Mouse (Mus musculus) lung, embryonic 16.5 days (tissue): Measurements from ENCODE around the gene AU022252. TPM values are rescaled to one million over a fixed set of nuclear protein-coding genes. Genes with fewer than 3 reads are reported as not detected.
"Not testable (repeated sequence)": the region's sequence is repeated elsewhere in the genome, so short reads cannot be mapped to it uniquely, and the experiment has no call there.

ENCODE experiments used
- ATAC-seq: fragments of 200-750 bp; cut with Nextera tagmentation; 2 replicates; pipeline ENCODE4 v1.8.0; 2017; ENCODE audit warnings: low read depth, mild to moderate bottlenecking, moderate library complexity
- H3K27ac ChIP-seq: fragments of 300-500 bp; sonication (generic); 2 replicates; pipeline ENCODE4 v1.5.1; 2014; ENCODE audit warnings: mild to moderate bottlenecking, control low read depth, low read length
- H3K27me3 ChIP-seq: fragments of 300-500 bp; sonication (generic); 2 replicates; pipeline ENCODE4 v1.6.1; 2014; ENCODE audit warnings: low read depth, low read length, mixed read lengths; ENCODE audit not compliant: control insufficient read depth, insufficient read depth
- H3K36me3 ChIP-seq: fragments of 300-500 bp; sonication (generic); 2 replicates; pipeline ENCODE4 v1.6.1; 2014; ENCODE audit warnings: low read length; ENCODE audit not compliant: control insufficient read depth, insufficient read depth
- H3K4me1 ChIP-seq: fragments of 300-500 bp; sonication (generic); replicated peaks from 2 replicates; pipeline ENCODE4 v1.6.1; 2014; ENCODE audit warnings: low read length, mixed read lengths; ENCODE audit not compliant: control insufficient read depth, insufficient read depth
- H3K4me2 ChIP-seq: fragments of 300-500 bp; sonication (generic); 2 replicates; pipeline ENCODE4 v1.6.1; 2014; ENCODE audit warnings: low read depth, low read length, control low read depth
- H3K4me3 ChIP-seq: fragments of 300-500 bp; sonication (generic); 2 replicates; pipeline ENCODE4 v1.5.1; 2014; ENCODE audit warnings: mild to moderate bottlenecking, low read length, control low read depth
- H3K9ac ChIP-seq: fragments of 300-500 bp; sonication (generic); 2 replicates; pipeline ENCODE4 v1.6.1; 2014; ENCODE audit warnings: low read length, control low read depth
- H3K9me3 ChIP-seq: fragments of 300-500 bp; sonication (generic); 2 replicates; pipeline ENCODE4 v1.6.1; 2016; ENCODE audit warnings: low read length; ENCODE audit not compliant: control insufficient read depth
- WGBS: fragments of 180-500 bp; shearing (Covaris S2); extraction: QIAGEN DNeasy Blood & Tissue Kit; methylation state at CpG from one replicate; pipeline ENCODE4 v1.1.7; 2014; 5-methylcytosine and 5-hydroxymethylcytosine counted together
- polyA plus RNA-seq: library from polyadenylated mRNA; unstranded; fragments of >200 nt; fragmentation: Nextera tagmentation; extraction: Ambion mirVana; gene quantifications from 2 replicates; pipeline ENCODE4 v1.2.1, GENCODE M21; 2015

The AU022252 gene
- polyA plus RNA-seq: 26.5 and 30.8 TPM in 2 replicates

- H3K27ac ChIP-seq: peak within 1 kb of the TSS; percentile 73
- peaks cover 12% of the 10 kb centered on the region for H3K36me3 ChIP-seq
- H3K9me3 ChIP-seq: no peaks in the 10 kb centered on the region
- ATAC-seq: peak; percentile 97
- no peaks in the 10 kb centered on the region for H3K27me3 ChIP-seq
- peak within 1 kb of the TSS; percentile 91 for H3K4me2 ChIP-seq
- H3K4me1 ChIP-seq: peaks cover 7% of the 10 kb centered on the region
- peak within 1 kb of the TSS; percentile 91 for H3K9ac ChIP-seq
- H3K4me3 ChIP-seq: peak within 1 kb of the TSS; percentile 75
- under 1% methylated on average over 61 of the region's 71 CpGs for WGBS
Observed at GRCm38 (mm10) chr4:119232410-119233255, at the start of gene AU022252, which contains the start of gene P3h1. TSS of gene AU022252 (minus strand) at chr4:119232712. TSS of gene P3h1 (plus strand) at chr4:119232915.

DNA sequence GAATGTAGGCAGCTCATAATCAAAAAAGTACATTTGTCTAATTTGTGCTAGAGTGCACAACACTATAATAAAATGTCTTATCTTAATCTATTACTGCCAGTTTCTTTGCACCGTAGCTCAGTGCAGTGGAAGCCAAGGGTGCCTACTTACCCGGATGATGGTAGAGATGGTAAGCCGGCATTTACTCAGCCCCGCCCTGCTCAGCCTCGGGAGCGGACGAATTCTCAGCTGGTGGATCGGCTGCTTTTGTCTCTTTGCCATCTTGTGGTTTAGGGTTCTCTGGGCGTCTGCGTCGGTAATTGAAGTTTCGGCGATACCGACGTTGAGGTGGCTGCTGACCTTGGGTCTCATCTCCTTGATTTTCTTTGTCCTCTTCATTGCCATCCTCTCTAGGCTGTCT, 46.3 kb upstream of the AU022252 start:
- peaks cover 54% of the 10 kb centered on the region for H3K36me3 ChIP-seq
- not testable (repeated sequence) for H3K4me3 ChIP-seq, H3K27ac ChIP-seq, H3K4me1 ChIP-seq, H3K27me3 ChIP-seq, ATAC-seq, H3K4me2 ChIP-seq, H3K9ac ChIP-seq, H3K9me3 ChIP-seq
- WGBS: 85% methylated on average over 15 of the region's 15 CpGs

DNA sequence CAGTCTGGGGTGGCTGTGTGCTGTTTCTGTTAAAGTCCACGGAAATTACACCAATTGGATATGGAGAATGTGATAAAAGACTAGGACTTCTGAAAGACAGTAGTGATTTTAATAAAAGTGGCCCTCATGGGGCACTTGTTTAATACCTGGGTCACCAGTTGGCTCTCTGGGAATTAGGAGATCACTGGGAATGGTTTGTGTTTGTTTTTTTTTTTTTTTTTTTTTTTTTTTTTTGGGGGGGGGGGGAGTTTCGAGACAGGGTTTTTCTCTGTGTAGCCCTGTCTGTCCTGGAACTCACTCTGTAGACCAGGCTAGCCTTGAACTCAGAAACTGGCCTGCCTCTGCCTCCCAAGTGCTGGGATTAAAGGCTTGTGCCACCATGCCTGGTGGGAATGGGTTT, 43.2 kb upstream of the AU022252 start:
- 69% methylated on average over 1 of the region's 2 CpGs for WGBS
- Histone ChIP-seq H3K36me3 (peaks cover 51% of the 10 kb centered on the region), H3K4me1 (no peaks in the 10 kb centered on the region), H3K4me3 (no peak overlapping the region), H3K9me3 (no peaks in the 10 kb centered on the region), H3K27me3 (no peaks in the 10 kb centered on the region), H3K9ac (no peak overlapping the region), H3K27ac (peak overlapping the region; percentile 84), H3K4me2 (no peak overlapping the region)
- no peak for ATAC-seq

GRCm38 (mm10) chr4:119275226-119275625, 42.7 kb upstream of the AU022252 start:
- H3K9me3 ChIP-seq: no peaks in the 10 kb centered on the region
- no peak overlapping the region for H3K9ac ChIP-seq
- 66% methylated on average over 2 of the region's 2 CpGs for WGBS
- H3K36me3 ChIP-seq: peaks cover 50% of the 10 kb centered on the region
- H3K4me3 ChIP-seq: no peak overlapping the region
- H3K27me3 ChIP-seq: no peaks in the 10 kb centered on the region
- peak overlapping the region; percentile 84 for H3K27ac ChIP-seq
- H3K4me2 ChIP-seq: 0 out of 2 replicates have a peak overlapping the region, but pooled peaks have one; percentile 6
- no peaks in the 10 kb centered on the region for H3K4me1 ChIP-seq
- peak; percentile 77 for ATAC-seq

- H3K4me2 ChIP-seq: 0 out of 2 replicates have a peak overlapping the region, but pooled peaks have one; percentile 6
- H3K4me3 ChIP-seq: no peak overlapping the region
- H3K9me3 ChIP-seq: no peaks in the 10 kb centered on the region
- peaks cover 46% of the 10 kb centered on the region for H3K36me3 ChIP-seq
- peak; percentile 68 for ATAC-seq
- no peaks in the 10 kb centered on the region for H3K27me3 ChIP-seq
- H3K9ac ChIP-seq: no peak overlapping the region
- 52% methylated on average over 1 of the region's 1 CpGs for WGBS
- peak overlapping the region; percentile 77 for H3K27ac ChIP-seq
- no peaks in the 10 kb centered on the region for H3K4me1 ChIP-seq
Observed at GRCm38 (mm10) chr4:119274627-119275026, 42.1 kb upstream of the AU022252 start.

GRCm38 (mm10) chr4:119266606-119267005, 34.1 kb upstream of the AU022252 start:
- no peak overlapping the region for H3K4me3 ChIP-seq
- H3K27me3 ChIP-seq: no peaks in the 10 kb centered on the region
- H3K4me2 ChIP-seq: no peak overlapping the region
- H3K4me1 ChIP-seq: no peaks in the 10 kb centered on the region
- 61% methylated on average over 13 of the region's 13 CpGs for WGBS
- no peak overlapping the region for H3K9ac ChIP-seq
- H3K27ac ChIP-seq: no peak overlapping the region
- H3K9me3 ChIP-seq: no peaks in the 10 kb centered on the region
- H3K36me3 ChIP-seq: peaks cover 8% of the 10 kb centered on the region
- no peak for ATAC-seq

GRCm38 (mm10) chr4:119263459-119263858, 30.9 kb upstream of the AU022252 start:
- Histone ChIP-seq H3K4me1 (no peaks in the 10 kb centered on the region), H3K27me3 (no peaks in the 10 kb centered on the region), H3K9ac (no peak overlapping the region), H3K4me2 (no peak overlapping the region), H3K4me3 (no peak overlapping the region), H3K36me3 (no peaks in the 10 kb centered on the region), H3K9me3 (no peaks in the 10 kb centered on the region), H3K27ac (no peak overlapping the region)
- ATAC-seq: no peak
- whole genome bisulfite sequencing: 39% methylated on average over 3 of the region's 3 CpGs

- Histone ChIP-seq H3K9me3 (no peaks in the 10 kb centered on the region), H3K4me1 (no peaks in the 10 kb centered on the region), H3K4me3 (no peak overlapping the region), H3K27ac (no peak overlapping the region), H3K27me3 (no peaks in the 10 kb centered on the region), H3K36me3 (no peaks in the 10 kb centered on the region), H3K9ac (no peak overlapping the region), H3K4me2 (no peak overlapping the region)
- 87% methylated on average over 5 of the region's 5 CpGs for WGBS
- ATAC-seq: no peak
Observed at GRCm38 (mm10) chr4:119262483-119262882, 30.0 kb upstream of the AU022252 start.

DNA sequence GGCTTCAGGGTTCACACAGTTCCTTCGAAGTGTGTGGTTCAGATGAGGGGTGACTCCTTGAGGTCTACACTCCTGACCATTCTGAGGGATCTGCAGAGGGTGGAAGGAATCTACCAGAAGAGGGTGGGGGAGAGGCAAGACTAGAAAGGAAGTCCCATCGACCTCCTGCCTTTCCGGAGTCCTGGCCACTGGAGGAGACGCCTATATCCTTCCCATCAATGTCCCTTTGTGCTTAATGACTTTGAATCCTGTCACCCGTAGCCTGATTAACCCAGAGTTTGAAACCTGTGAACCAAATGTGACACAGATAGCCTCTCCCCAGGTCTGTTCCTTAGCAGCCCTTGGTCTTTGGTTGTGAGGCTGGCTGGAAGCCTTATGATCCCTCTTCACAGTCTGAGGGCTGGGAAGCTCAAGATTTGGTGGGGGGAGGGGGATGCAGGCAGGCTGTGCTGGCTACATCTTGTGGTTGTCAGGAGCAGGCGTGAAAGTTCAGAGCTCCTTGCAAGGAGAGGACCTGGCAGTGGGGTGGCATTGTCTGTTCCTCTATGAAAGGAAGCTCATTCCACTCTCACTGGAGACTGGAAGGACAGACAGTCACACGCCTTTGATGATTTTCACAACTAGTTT, 28.7 kb upstream of the AU022252 start:
- 0 out of 2 replicates have a peak, but pooled peaks have one; percentile 29 for ATAC-seq
- WGBS: 46% methylated on average over 7 of the region's 7 CpGs
- no peak overlapping the region for H3K4me3 ChIP-seq
- no peaks in the 10 kb centered on the region for H3K27me3 ChIP-seq
- no peak overlapping the region for H3K9ac ChIP-seq
- no peaks in the 10 kb centered on the region for H3K36me3 ChIP-seq
- H3K9me3 ChIP-seq: no peaks in the 10 kb centered on the region
- H3K27ac ChIP-seq: peak overlapping the region; percentile 38; the same call in 1 of the 2 replicates
- no peak overlapping the region for H3K4me2 ChIP-seq
- H3K4me1 ChIP-seq: no peaks in the 10 kb centered on the region
